Mouse (Mus musculus) CH12F3 (cell line): ENCODE results near the gene Plin1.

Experiments
- in situ Hi-C: fragments of 300-500 bp; cut with MboI; formaldehyde crosslinking; loops from 2 replicates; pipeline ENCODE4 v1.14.3; 2020; ENCODE audit warnings: low sequenced_read_pairs

The Plin1 gene

DNA sequence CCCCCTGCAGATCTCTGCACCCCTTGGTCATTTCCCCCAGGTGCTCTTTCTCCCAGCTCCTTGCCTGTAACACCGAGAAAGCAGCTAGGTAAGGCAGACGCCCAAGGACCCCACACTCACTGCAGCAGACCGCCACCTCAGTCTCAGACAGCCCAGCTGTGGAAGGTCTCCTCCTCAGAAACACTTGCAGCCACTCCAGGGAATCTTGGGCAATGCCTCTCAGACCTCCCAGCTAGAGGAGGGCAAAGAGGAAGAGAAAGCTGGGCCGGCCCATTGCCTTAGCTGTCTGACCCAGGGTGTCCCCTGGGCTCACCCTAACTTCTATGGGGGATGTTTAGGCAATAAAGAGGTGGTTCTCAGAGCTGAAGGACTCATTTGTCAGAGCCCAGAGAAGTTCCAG, at the start of gene Plin1:
TSS of gene Plin1 (minus strand) at position 282 of the 400 bp plus-strand sequence.
- in situ Hi-C loops, result no loop called here

DNA sequence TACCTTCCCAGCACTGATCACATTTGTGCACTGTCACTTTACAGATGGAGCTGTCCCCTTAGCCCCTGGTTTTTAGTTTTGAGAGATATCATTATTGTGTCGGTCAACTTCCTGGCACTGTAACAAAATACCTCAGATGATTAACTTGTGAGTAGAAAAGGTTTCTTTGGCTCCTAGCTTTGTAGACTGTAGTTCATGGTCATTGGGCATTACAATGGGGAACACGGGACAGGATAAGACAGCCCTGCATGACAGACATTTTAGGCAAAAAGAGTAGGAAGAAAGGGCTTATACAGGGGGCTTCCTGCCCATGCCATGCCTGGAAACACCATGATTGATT, 49.8 kb upstream of the Plin1 start:
- in situ Hi-C loops, result no loop called here

- in situ Hi-C loops, result no loop called here
Measured at GRCm38 (mm10) chr7:79781826-79782515, 49.3 kb upstream of the Plin1 start.

GRCm38 (mm10) chr7:79780647-79781626, 48.2 kb upstream of the Plin1 start:
- in situ Hi-C loops, result no loop called here

DNA sequence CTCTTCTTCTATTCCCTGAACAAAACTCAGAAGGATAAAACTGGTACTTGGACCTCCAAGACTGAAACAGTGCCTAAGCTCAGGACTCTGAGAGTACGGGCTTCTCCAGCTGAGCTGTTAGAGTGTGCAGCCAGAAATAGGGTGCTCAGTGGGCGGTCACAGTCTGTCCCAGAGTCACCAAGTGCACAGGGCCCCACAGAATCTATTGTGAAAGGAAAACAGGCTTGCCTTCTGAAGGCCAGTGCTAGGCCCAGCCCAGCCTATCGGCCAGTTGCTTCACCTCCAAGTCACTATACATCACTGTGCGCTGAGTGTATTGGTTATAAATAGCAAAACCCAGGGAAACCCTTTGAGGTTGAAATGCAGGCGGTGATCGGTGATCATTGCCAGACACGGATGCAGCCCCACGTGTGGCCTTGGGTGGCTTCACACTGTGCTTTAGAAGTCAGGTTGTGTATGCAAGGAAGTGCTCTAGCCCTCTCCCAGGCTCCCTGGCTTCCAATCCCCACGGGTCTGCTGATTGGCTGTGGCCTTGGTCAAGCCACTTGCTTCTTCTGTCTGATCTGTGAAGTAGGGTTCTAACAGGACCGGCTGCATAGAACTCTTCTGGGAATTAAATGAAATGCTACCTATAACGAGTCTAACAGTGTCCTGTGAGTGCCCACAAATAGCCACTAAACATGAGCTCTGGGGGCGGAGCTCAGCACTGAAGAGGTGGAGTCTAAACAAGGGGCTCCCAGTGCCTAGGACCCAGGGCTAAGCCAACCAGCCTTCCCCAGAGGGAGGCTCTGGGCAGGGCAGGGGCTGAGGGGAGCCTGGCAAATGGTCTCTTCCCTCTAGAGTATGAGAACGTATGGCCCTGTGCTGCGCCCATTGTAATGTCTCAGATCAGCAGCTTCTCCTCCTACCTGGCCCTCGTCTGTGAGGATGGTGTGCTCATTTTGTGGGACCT, 39.1 kb upstream of the Plin1 start:
- in situ Hi-C loops, result no loop called here

- in situ Hi-C loops, result no loop called here
Measured at GRCm38 (mm10) chr7:79769664-79770063, 37.0 kb upstream of the Plin1 start.

DNA sequence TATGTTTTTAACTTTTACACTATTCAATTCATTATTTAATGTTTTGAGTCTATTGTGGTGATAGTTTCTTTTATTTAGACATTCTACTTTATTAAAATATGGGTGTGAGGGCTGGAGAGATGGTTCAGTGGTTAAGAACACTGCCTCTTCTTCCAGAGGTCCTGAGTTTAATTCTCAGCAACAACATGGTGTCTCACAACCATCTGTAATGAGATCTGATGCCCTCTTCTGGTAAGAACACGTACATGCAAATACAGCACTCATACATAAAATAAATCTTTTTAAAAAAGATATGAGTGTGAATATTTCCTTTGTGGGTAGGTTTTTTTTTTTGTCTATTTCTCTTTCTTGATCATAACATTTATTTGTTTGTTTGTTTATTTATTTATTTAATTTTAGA, 33.3 kb upstream of the Plin1 start:
- in situ Hi-C loops, result no loop called here

GRCm38 (mm10) chr7:79762106-79762505, 29.4 kb upstream of the Plin1 start:
- in situ Hi-C loops, result no loop called here

DNA sequence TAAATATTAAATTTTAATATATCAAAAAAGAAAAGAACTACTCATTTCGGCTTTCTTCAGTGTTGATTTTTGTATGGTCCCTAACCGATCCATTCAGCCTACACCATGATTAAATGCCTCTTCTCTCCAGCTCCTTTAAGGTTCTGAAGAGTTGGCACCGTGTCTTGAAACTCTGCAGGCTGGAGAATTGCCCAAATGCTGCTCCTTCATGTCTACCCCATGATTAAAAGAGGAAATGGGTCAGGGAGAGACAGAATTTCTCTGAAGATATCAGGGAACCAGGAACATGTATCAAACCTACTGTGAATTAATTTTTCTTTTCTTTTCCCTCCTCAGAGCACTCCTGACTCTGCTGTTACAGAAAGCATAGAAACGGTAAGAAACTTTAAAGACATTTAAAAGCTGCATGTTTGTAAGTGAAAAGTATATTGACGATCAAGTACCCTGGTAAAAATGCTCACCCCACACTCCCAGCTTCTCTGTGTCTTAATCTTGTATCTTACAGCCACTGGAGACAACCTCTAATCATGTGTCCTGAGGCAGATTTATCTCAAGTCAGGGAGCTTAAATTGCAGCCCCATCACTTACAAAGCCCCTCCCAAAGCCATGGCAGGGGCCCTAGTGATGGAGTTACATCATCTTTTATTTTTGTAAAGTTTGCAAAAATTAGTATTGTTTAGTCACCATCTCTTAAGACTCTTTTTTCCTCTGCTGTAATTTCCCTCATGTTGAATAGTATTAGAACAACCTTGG, 28.6 kb upstream of the Plin1 start:
- in situ Hi-C loops, result no loop called here

GRCm38 (mm10) chr7:79759766-79760165, 27.1 kb upstream of the Plin1 start:
- in situ Hi-C loops, result no loop called here

DNA sequence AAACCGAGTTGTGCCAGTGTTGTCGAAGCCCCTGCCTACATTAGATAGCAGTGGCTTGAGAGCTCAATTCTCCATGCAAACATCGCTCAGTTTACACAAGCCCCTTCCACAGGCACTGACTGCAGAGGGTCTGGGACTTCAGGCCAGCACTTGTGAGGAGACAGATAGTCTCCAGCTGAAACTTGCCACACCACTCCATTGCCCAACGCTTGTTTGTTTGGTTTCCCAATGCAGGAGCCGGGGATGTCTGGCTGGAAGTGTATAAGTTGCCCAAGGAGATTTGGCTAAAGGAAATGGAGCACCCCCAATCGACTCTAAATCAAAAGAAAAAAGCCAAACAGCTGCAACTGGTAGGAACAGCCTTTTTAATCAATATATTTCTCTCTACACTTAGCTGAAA, 25.5 kb upstream of the Plin1 start:
- in situ Hi-C loops, result no loop called here

- in situ Hi-C loops, result no loop called here
Measured at GRCm38 (mm10) chr7:79756334-79756733, 23.6 kb upstream of the Plin1 start.

DNA sequence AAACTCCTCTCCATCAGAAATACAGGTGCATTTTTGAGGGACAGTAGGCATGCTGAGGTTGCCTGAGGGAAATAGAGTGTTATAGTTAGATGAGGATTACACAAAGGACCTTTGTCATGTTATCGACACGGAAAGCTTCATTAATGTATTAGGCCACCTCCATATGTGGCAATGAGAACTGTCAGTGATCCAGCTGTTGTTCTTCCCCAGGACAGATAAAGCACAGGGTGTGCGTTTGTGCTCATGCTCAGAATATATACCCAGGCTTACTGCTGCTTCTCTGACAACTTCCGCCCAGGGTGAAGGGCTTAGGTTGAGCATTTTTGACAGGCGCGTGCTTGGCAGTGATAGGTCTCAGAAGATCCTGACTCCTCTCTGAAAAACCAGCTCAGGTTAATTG, 16.8 kb upstream of the Plin1 start:
- in situ Hi-C loops, result no loop called here

GRCm38 (mm10) chr7:79747659-79748058, 15.0 kb upstream of the Plin1 start:
- in situ Hi-C loops, result no loop called here

DNA sequence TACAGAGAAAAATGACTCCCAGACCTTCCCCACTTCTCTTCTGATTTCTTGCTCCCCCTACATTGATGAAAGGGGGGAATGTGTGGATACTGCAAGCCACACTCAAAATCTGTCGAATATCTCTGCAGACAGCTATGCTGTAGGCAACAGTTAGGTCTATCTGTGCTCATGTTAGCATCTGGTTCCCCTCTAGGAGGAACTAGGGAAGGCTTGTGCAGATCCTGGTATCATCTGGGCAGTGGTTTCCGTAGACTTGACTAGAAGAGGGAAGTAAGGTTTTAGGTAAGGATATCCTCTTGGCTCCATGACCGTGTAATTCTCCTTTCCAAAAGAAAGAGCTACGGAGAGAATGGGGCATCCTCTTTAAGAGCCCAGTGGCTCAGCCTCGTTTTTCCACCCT, 11.9 kb upstream of the Plin1 start:
- in situ Hi-C loops, result no loop called here

DNA sequence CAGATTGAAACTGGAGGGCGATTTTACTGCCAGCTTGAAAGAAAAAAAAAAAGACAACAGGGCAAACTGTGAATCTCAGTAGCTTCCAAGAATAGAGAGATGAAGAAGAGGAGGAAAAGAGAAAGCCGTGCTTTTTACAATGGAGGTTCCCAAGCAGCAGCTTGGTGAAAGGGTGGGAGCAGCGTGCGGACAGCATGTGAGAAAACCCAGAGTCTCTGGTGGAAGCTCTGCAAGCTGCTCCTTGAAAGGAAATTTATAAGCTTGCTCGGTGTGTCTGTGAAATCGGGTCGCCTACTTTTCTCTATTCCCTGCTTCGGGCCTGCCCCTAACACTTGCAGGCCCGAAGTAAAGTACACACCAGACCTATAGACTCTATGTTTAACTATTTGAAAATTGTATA, 11.3 kb upstream of the Plin1 start:
- in situ Hi-C loops, result no loop called here

- in situ Hi-C loops, result no loop called here
Measured at GRCm38 (mm10) chr7:79742659-79743536, 10.2 kb upstream of the Plin1 start, which contains the start of the genes Pex11a and Wdr93. TSS of gene Pex11a (minus strand) at chr7:79743131. TSS of gene Wdr93 (plus strand) at chr7:79743163.

DNA sequence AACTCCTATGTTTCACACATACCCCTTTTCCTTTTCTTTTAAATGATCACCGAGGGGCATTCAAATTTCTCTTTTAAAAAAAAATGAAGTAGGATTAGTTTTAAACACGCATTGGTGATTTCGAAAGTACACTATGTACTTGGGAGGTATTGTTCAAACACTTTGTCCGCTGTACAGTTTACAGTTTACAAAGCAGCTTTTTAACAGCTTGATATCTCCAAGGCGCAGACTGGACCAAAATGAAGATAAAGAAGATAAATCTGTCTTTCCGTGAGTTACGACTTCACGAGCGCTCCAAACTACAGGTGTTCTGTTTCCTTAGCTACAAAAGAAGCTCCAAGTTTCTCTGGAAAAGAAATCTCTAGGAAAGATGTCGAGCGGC, 9.6 kb upstream of the Plin1 start:
- in situ Hi-C loops, result no loop called here

DNA sequence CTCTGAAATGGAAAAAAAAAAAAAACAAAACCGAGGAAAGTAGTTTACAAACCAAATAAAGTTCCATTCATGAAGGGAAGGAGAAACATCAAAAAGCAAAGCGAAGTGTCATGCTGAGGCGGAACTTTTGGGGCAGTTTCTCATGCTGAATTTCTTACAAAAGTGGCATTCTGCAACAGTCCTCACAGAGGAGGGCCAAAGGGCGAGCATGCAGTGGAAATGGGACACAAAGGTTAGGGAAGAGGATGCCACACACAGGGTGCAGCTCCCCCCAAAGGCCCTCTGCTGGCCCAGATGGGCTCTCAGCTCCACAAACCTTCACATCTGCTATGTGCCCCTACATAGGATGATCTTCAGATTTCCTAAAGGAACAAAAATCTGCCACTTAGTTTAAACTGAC, 7.6 kb upstream of the Plin1 start:
- in situ Hi-C loops, result no loop called here
